Mouse (Mus musculus): ENCODE results near the gene Zmynd8. TPM values are rescaled to one million over a fixed set of nuclear protein-coding genes. Genes with fewer than 3 reads are reported as not detected.

Gene Zmynd8
- polyA plus RNA-seq, 1 experiment from 2014 or later, result 45.3 TPM

GRCm38 (mm10) chr2:165759421-165759985 lies 139.3 kb downstream of the Zmynd8 start:
- ATAC-seq (ENCODE audit: insufficient read depth, low FRiP score), result no peak
- H3K27me3 ChIP-seq (ENCODE audit: control insufficient read depth, insufficient read depth, low read length), result no peaks in the 10 kb centered on the region
- H3K4me2 ChIP-seq (ENCODE audit: low read depth, low read length), result no peak overlapping the region
- no peaks in the 10 kb centered on the region for H3K4me1 ChIP-seq (ENCODE audit: control insufficient read depth, insufficient read depth, low read length)
- no peaks in the 10 kb centered on the region for H3K9me3 ChIP-seq (replicated peaks; ENCODE audit: control insufficient read depth, low read length)
- no peak overlapping the region for H3K9ac ChIP-seq (ENCODE audit: low read length)
- no peaks in the 10 kb centered on the region for H3K36me3 ChIP-seq (ENCODE audit: control insufficient read depth, insufficient read depth, low read length)
- WGBS, result 83% methylated on average over 13 of the region's 13 CpGs
- H3K27ac ChIP-seq (ENCODE audit: low read length), result no peak overlapping the region
- no peak overlapping the region for H3K4me3 ChIP-seq (replicated peaks; ENCODE audit: low read length)

GRCm38 (mm10) chr2:165758534-165758933 lies 140.3 kb downstream of the Zmynd8 start:
- no peak for ATAC-seq (ENCODE audit: insufficient read depth, low FRiP score)
- Histone ChIP-seq H3K36me3 (ENCODE audit: control insufficient read depth, insufficient read depth, low read length) (no peaks in the 10 kb centered on the region), H3K4me3 (replicated peaks; ENCODE audit: low read length) (no peak overlapping the region), H3K9ac (ENCODE audit: low read length) (no peak overlapping the region), H3K27me3 (ENCODE audit: control insufficient read depth, insufficient read depth, low read length) (no peaks in the 10 kb centered on the region), H3K4me1 (ENCODE audit: control insufficient read depth, insufficient read depth, low read length) (no peaks in the 10 kb centered on the region), H3K27ac (ENCODE audit: low read length) (no peak overlapping the region), H3K9me3 (replicated peaks; ENCODE audit: control insufficient read depth, low read length) (no peaks in the 10 kb centered on the region), H3K4me2 (ENCODE audit: low read depth, low read length) (no peak overlapping the region)
- 15% methylated on average over 5 of the region's 5 CpGs for WGBS

GRCm38 (mm10) chr2:165757799-165758198 lies 141.0 kb downstream of the Zmynd8 start:
- H3K9me3 ChIP-seq (replicated peaks; ENCODE audit: control insufficient read depth, low read length), result no peaks in the 10 kb centered on the region
- ATAC-seq (ENCODE audit: insufficient read depth, low FRiP score), result no peak
- H3K9ac ChIP-seq (ENCODE audit: low read length), result no peak overlapping the region
- 68% methylated on average over 15 of the region's 15 CpGs for WGBS
- no peaks in the 10 kb centered on the region for H3K36me3 ChIP-seq (ENCODE audit: control insufficient read depth, insufficient read depth, low read length)
- H3K27ac ChIP-seq (ENCODE audit: low read length), result no peak overlapping the region
- no peak overlapping the region for H3K4me3 ChIP-seq (replicated peaks; ENCODE audit: low read length)
- no peaks in the 10 kb centered on the region for H3K27me3 ChIP-seq (ENCODE audit: control insufficient read depth, insufficient read depth, low read length)
- H3K4me1 ChIP-seq (ENCODE audit: control insufficient read depth, insufficient read depth, low read length), result no peaks in the 10 kb centered on the region
- no peak overlapping the region for H3K4me2 ChIP-seq (ENCODE audit: low read depth, low read length)

GRCm38 (mm10) chr2:165752704-165753103 lies 146.1 kb downstream of the Zmynd8 start:
- no peak overlapping the region for H3K4me3 ChIP-seq (replicated peaks; ENCODE audit: low read length)

GRCm38 (mm10) chr2:165751068-165751467 lies 147.7 kb downstream of the Zmynd8 start:
- H3K27ac ChIP-seq (ENCODE audit: low read length), result no peak overlapping the region
- H3K9me3 ChIP-seq (replicated peaks; ENCODE audit: control insufficient read depth, low read length), result no peaks in the 10 kb centered on the region
- no peaks in the 10 kb centered on the region for H3K27me3 ChIP-seq (ENCODE audit: control insufficient read depth, insufficient read depth, low read length)
- H3K36me3 ChIP-seq (ENCODE audit: control insufficient read depth, insufficient read depth, low read length), result no peaks in the 10 kb centered on the region
- 30% methylated on average over 7 of the region's 7 CpGs for WGBS
- no peak overlapping the region for H3K4me3 ChIP-seq (replicated peaks; ENCODE audit: low read length)
- H3K4me2 ChIP-seq (ENCODE audit: low read depth, low read length), result no peak overlapping the region
- H3K9ac ChIP-seq (ENCODE audit: low read length), result no peak overlapping the region
- no peak; the same call in 1 of the 2 replicates for ATAC-seq (ENCODE audit: insufficient read depth, low FRiP score)
- H3K4me1 ChIP-seq (ENCODE audit: control insufficient read depth, insufficient read depth, low read length), result no peaks in the 10 kb centered on the region

More at GRCm38 (mm10) chr2:165752704-165753103, 146.1 kb downstream of the Zmynd8 start:
- WGBS, result 79% methylated on average over 4 of the region's 4 CpGs
- Histone ChIP-seq H3K4me2 (ENCODE audit: low read depth, low read length) (no peak overlapping the region), H3K36me3 (ENCODE audit: control insufficient read depth, insufficient read depth, low read length) (no peaks in the 10 kb centered on the region), H3K9me3 (replicated peaks; ENCODE audit: control insufficient read depth, low read length) (no peaks in the 10 kb centered on the region), H3K27me3 (ENCODE audit: control insufficient read depth, insufficient read depth, low read length) (no peaks in the 10 kb centered on the region), H3K4me1 (ENCODE audit: control insufficient read depth, insufficient read depth, low read length) (no peaks in the 10 kb centered on the region), H3K27ac (ENCODE audit: low read length) (no peak overlapping the region), H3K9ac (ENCODE audit: low read length) (no peak overlapping the region)
- ATAC-seq (ENCODE audit: insufficient read depth, low FRiP score), result no peak

GRCm38 (mm10) chr2:165748426-165748825 lies 150.4 kb downstream of the Zmynd8 start:
- Histone ChIP-seq H3K9me3 (replicated peaks; ENCODE audit: control insufficient read depth, low read length) (no peaks in the 10 kb centered on the region), H3K27me3 (ENCODE audit: control insufficient read depth, insufficient read depth, low read length) (no peaks in the 10 kb centered on the region; the same call in 1 of the 2 replicates), H3K4me2 (ENCODE audit: low read depth, low read length) (no peak overlapping the region), H3K4me3 (replicated peaks; ENCODE audit: low read length) (no peak overlapping the region), H3K27ac (ENCODE audit: low read length) (no peak overlapping the region), H3K36me3 (ENCODE audit: control insufficient read depth, insufficient read depth, low read length) (no peaks in the 10 kb centered on the region), H3K9ac (ENCODE audit: low read length) (no peak overlapping the region), H3K4me1 (ENCODE audit: control insufficient read depth, insufficient read depth, low read length) (no peaks in the 10 kb centered on the region)
- WGBS, result 22% methylated on average over 11 of the region's 11 CpGs
- no peak for ATAC-seq (ENCODE audit: insufficient read depth, low FRiP score)

- H3K4me1 ChIP-seq (ENCODE audit: control insufficient read depth, insufficient read depth, low read length), result no peaks in the 10 kb centered on the region
- no peak overlapping the region for H3K9ac ChIP-seq (ENCODE audit: low read length)
- H3K9me3 ChIP-seq (replicated peaks; ENCODE audit: control insufficient read depth, low read length), result no peaks in the 10 kb centered on the region
- no peaks in the 10 kb centered on the region for H3K36me3 ChIP-seq (ENCODE audit: control insufficient read depth, insufficient read depth, low read length)
- WGBS, result 56% methylated on average over 7 of the region's 7 CpGs
- no peak overlapping the region for H3K27ac ChIP-seq (ENCODE audit: low read length)
- H3K27me3 ChIP-seq (ENCODE audit: control insufficient read depth, insufficient read depth, low read length), result no peaks in the 10 kb centered on the region; the same call in 1 of the 2 replicates
- ATAC-seq (ENCODE audit: insufficient read depth, low FRiP score), result no peak
- no peak overlapping the region for H3K4me2 ChIP-seq (ENCODE audit: low read depth, low read length)
- H3K4me3 ChIP-seq (replicated peaks; ENCODE audit: low read length), result no peak overlapping the region
Measured at GRCm38 (mm10) chr2:165747975-165748374, 150.8 kb downstream of the Zmynd8 start.

- H3K4me3 ChIP-seq (replicated peaks; ENCODE audit: low read length), result no peak overlapping the region
- H3K9ac ChIP-seq (ENCODE audit: low read length), result no peak overlapping the region
- H3K27ac ChIP-seq (ENCODE audit: low read length), result no peak overlapping the region
- 72% methylated on average over 18 of the region's 18 CpGs for WGBS
- H3K9me3 ChIP-seq (replicated peaks; ENCODE audit: control insufficient read depth, low read length), result no peaks in the 10 kb centered on the region
- H3K36me3 ChIP-seq (ENCODE audit: control insufficient read depth, insufficient read depth, low read length), result no peaks in the 10 kb centered on the region
- no peak overlapping the region for H3K4me2 ChIP-seq (ENCODE audit: low read depth, low read length)
- no peaks in the 10 kb centered on the region; the same call in 1 of the 2 replicates for H3K27me3 ChIP-seq (ENCODE audit: control insufficient read depth, insufficient read depth, low read length)
- H3K4me1 ChIP-seq (ENCODE audit: control insufficient read depth, insufficient read depth, low read length), result peaks cover 12% of the 10 kb centered on the region
- no peak for ATAC-seq (ENCODE audit: insufficient read depth, low FRiP score)
Measured at GRCm38 (mm10) chr2:165745306-165746098, 153.3 kb downstream of the Zmynd8 start.

- H3K27me3 ChIP-seq (ENCODE audit: control insufficient read depth, insufficient read depth, low read length), result no peaks in the 10 kb centered on the region; the same call in 1 of the 2 replicates
- H3K4me1 ChIP-seq (ENCODE audit: control insufficient read depth, insufficient read depth, low read length), result peaks cover 12% of the 10 kb centered on the region
- H3K36me3 ChIP-seq (ENCODE audit: control insufficient read depth, insufficient read depth, low read length), result no peaks in the 10 kb centered on the region
- no peak overlapping the region for H3K27ac ChIP-seq (ENCODE audit: low read length)
- H3K9ac ChIP-seq (ENCODE audit: low read length), result no peak overlapping the region
- no peak for ATAC-seq (ENCODE audit: insufficient read depth, low FRiP score)
- H3K4me3 ChIP-seq (replicated peaks; ENCODE audit: low read length), result no peak overlapping the region
- 38% methylated on average over 21 of the region's 21 CpGs for WGBS
- no peak overlapping the region for H3K4me2 ChIP-seq (ENCODE audit: low read depth, low read length)
- no peaks in the 10 kb centered on the region for H3K9me3 ChIP-seq (replicated peaks; ENCODE audit: control insufficient read depth, low read length)
Measured at GRCm38 (mm10) chr2:165742210-165742786, 156.5 kb downstream of the Zmynd8 start.
